Mouse (Mus musculus) forebrain, embryonic 15.5 days (tissue): ENCODE data around the gene Srbd1. TPM values are rescaled to one million over a fixed set of nuclear protein-coding genes. Genes with fewer than 3 reads are reported as not detected.

Experiments used
- ATAC-seq: fragments of 200-750 bp; cut with Nextera tagmentation; replicated peaks from 2 replicates; pipeline ENCODE4 v1.8.0; 2017; ENCODE audit warnings: mild to moderate bottlenecking, moderate TSS enrichment, moderate library complexity
- H3K27ac ChIP-seq: fragments of 300-500 bp; sonication (generic); replicated peaks from 2 replicates; pipeline ENCODE4 v1.5.1; 2015; ENCODE audit warnings: mild to moderate bottlenecking, inconsistent platforms
- H3K27me3 ChIP-seq: fragments of 300-500 bp; sonication (generic); 2 replicates; pipeline ENCODE4 v1.6.1; 2015; ENCODE audit warnings: inconsistent platforms
- H3K36me3 ChIP-seq: fragments of 300-500 bp; sonication (generic); 2 replicates; pipeline ENCODE4 v1.6.1; 2015; ENCODE audit warnings: mild to moderate bottlenecking, inconsistent platforms
- H3K4me1 ChIP-seq: fragments of 300-500 bp; sonication (generic); 2 replicates; pipeline ENCODE4 v1.6.1; 2015; ENCODE audit warnings: inconsistent platforms
- H3K4me2 ChIP-seq: fragments of 300-500 bp; sonication (generic); replicated peaks from 2 replicates; pipeline ENCODE4 v1.6.1; 2015; ENCODE audit warnings: mild to moderate bottlenecking, inconsistent platforms
- H3K4me3 ChIP-seq: fragments of 300-500 bp; sonication (generic); 2 replicates; pipeline ENCODE4 v1.5.1; 2015; ENCODE audit warnings: mild to moderate bottlenecking, inconsistent platforms
- H3K9ac ChIP-seq: fragments of 300-500 bp; sonication (generic); replicated peaks from 2 replicates; pipeline ENCODE4 v1.6.1; 2015; ENCODE audit warnings: mild to moderate bottlenecking, inconsistent platforms
- H3K9me3 ChIP-seq: fragments of 300-500 bp; sonication (generic); 2 replicates; pipeline ENCODE4 v1.6.1; 2016; ENCODE audit warnings: inconsistent platforms
- WGBS: fragments of 180-500 bp; shearing (Covaris S2); methylation state at CpG from one replicate; pipeline ENCODE4 v1.1.7; 2015; ENCODE audit warnings: mixed read lengths; 5-methylcytosine and 5-hydroxymethylcytosine counted together
- polyA plus RNA-seq: library from polyadenylated mRNA; unstranded; fragments of >200 nt; fragmentation: Nextera tagmentation; extraction: Ambion mirVana; gene quantifications from 2 replicates; pipeline ENCODE4 v1.2.1, GENCODE M21; 2015

Gene Srbd1
- polyA plus RNA-seq, 1 experiment from 2014 or later = 20.5 TPM

DNA sequence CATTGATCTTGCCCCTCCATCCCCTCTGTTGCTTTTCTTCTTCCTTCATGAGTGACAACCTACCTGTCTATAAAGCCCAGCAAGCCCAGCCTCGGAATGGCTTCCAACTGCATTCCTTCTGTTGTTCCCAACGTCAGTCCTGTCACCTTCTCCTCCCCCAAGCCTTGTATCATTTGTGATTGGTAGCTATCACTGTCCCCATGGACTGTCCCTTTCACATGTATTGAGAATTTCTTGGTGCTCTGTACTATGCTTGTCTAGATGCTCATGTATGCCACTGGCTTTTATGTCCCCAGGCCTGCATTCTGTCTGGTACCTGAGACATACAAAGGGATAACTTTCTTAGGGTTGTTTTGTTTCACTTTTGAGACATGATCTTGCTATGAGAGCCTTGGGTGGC, 193.2 kb downstream of the Srbd1 start:
- no peaks in the 10 kb centered on the region for H3K9me3 ChIP-seq
- WGBS = 77% methylated on average over 2 of the region's 2 CpGs
- no peak overlapping the region for H3K4me3 ChIP-seq
- no peak overlapping the region for H3K27ac ChIP-seq
- no peak for ATAC-seq
- no peak overlapping the region for H3K4me2 ChIP-seq
- no peak overlapping the region for H3K9ac ChIP-seq
- peaks cover 18% of the 10 kb centered on the region for H3K4me1 ChIP-seq
- H3K27me3 ChIP-seq = no peaks in the 10 kb centered on the region
- no peaks in the 10 kb centered on the region for H3K36me3 ChIP-seq

DNA sequence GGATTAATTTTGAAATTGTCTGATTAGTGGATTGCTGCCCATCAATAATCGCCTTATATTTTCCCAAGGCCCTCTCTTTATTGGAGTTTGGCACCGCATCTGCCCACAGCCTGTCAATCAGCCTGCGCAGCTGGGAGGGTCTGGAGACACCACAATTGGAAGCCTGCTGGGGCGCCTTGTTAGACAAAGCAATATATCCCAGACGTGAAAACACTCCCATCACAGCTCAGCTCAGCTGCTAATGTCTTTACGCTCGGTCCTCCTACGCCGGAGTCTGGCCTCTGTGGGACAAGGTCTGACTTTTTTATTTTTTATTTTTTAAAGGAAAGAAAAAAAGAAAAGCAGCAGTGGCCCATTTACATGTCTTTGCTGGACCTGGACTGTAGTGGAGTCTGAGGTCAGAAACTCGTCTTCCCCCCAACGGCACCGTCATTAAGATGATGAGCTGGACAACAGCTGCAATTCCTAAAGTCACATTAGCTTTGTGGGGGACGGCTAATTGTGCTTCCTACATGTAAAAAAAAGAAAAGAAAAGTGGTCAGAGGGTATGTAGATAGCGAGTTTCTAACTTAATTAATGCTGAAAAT, 195.0 kb downstream of the Srbd1 start:
- Histone ChIP-seq H3K9ac (0 out of 2 replicates have a peak overlapping the region, but pooled peaks have one; percentile 7), H3K4me1 (peaks cover 18% of the 10 kb centered on the region), H3K4me3 (no peak overlapping the region), H3K27me3 (no peaks in the 10 kb centered on the region), H3K9me3 (no peaks in the 10 kb centered on the region), H3K4me2 (no peak overlapping the region), H3K36me3 (no peaks in the 10 kb centered on the region), H3K27ac (peak overlapping the region; percentile 28; the same call in 1 of the 2 replicates)
- ATAC-seq = peak; percentile 84
- WGBS = 11% methylated on average over 14 of the region's 14 CpGs

GRCm38 (mm10) chr17:85948911-85949909, 195.8 kb downstream of the Srbd1 start:
- H3K27me3 ChIP-seq = no peaks in the 10 kb centered on the region
- H3K4me3 ChIP-seq = no peak overlapping the region
- no peaks in the 10 kb centered on the region for H3K36me3 ChIP-seq
- 0 out of 2 replicates have a peak overlapping the region, but pooled peaks have one; percentile 28 for H3K27ac ChIP-seq
- no peak overlapping the region for H3K9ac ChIP-seq
- H3K4me2 ChIP-seq = no peak overlapping the region
- peaks cover 18% of the 10 kb centered on the region for H3K4me1 ChIP-seq
- WGBS = 43% methylated on average over 11 of the region's 11 CpGs
- ATAC-seq = peak; percentile 72
- no peaks in the 10 kb centered on the region for H3K9me3 ChIP-seq

- ATAC-seq = no peak
- Histone ChIP-seq H3K4me2 (no peak overlapping the region), H3K27me3 (no peaks in the 10 kb centered on the region), H3K36me3 (no peaks in the 10 kb centered on the region), H3K27ac (no peak overlapping the region), H3K9ac (no peak overlapping the region), H3K4me1 (peaks cover 15% of the 10 kb centered on the region), H3K4me3 (no peak overlapping the region), H3K9me3 (no peaks in the 10 kb centered on the region)
- 85% methylated on average over 4 of the region's 4 CpGs for WGBS
These were observed 200.2 kb downstream of the Srbd1 start for GRCm38 (mm10) chr17:85944726-85945125.

GRCm38 (mm10) chr17:85943994-85944640, 200.9 kb downstream of the Srbd1 start:
- Histone ChIP-seq H3K9ac (no peak overlapping the region), H3K36me3 (no peaks in the 10 kb centered on the region)

DNA sequence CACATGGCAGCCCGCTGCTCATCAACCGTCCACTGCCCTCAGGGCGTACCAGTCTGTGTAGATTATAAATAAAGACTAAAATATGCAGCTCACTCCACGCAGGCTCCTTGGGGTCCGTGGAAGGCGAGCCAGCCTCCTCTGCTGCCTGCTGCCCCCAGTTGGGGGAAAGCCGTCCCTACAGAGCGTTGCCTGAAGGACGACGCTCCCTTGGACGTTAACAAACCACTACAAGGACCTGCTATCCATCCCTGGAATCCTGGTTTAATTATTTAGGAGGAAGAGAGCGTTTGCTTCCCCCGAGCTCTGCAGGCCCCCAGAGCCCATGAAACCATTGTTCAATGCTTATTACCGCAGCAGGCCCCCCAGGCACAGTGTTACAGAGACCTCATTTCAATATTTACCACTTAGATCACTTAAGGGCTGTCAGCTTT, 201.4 kb downstream of the Srbd1 start:
- ATAC-seq = no peak
- no peaks in the 10 kb centered on the region for H3K27me3 ChIP-seq
- H3K9ac ChIP-seq = no peak overlapping the region
- no peak overlapping the region for H3K27ac ChIP-seq
- no peak overlapping the region for H3K4me3 ChIP-seq
- no peaks in the 10 kb centered on the region for H3K36me3 ChIP-seq
- no peaks in the 10 kb centered on the region for H3K9me3 ChIP-seq
- H3K4me1 ChIP-seq = peaks cover 6% of the 10 kb centered on the region
- no peak overlapping the region for H3K4me2 ChIP-seq
- 34% methylated on average over 14 of the region's 14 CpGs for WGBS

More at GRCm38 (mm10) chr17:85943994-85944640, 200.9 kb downstream of the Srbd1 start:
- no peaks in the 10 kb centered on the region for H3K9me3 ChIP-seq
- ATAC-seq = no peak
- H3K4me2 ChIP-seq = no peak overlapping the region
- WGBS = 74% methylated on average over 12 of the region's 12 CpGs
- no peak overlapping the region for H3K4me3 ChIP-seq
- H3K4me1 ChIP-seq = peaks cover 9% of the 10 kb centered on the region
- no peaks in the 10 kb centered on the region for H3K27me3 ChIP-seq
- H3K27ac ChIP-seq = no peak overlapping the region

GRCm38 (mm10) chr17:85943071-85943470, 201.9 kb downstream of the Srbd1 start:
- Histone ChIP-seq H3K27me3 (no peaks in the 10 kb centered on the region), H3K9ac (no peak overlapping the region), H3K4me2 (no peak overlapping the region), H3K36me3 (no peaks in the 10 kb centered on the region), H3K4me3 (no peak overlapping the region), H3K9me3 (no peaks in the 10 kb centered on the region), H3K4me1 (peaks cover 6% of the 10 kb centered on the region), H3K27ac (no peak overlapping the region)
- no peak for ATAC-seq
- 85% methylated on average over 5 of the region's 5 CpGs for WGBS

- H3K4me3 ChIP-seq = no peak overlapping the region
- no peak overlapping the region for H3K9ac ChIP-seq
- H3K9me3 ChIP-seq = no peaks in the 10 kb centered on the region
- ATAC-seq = no peak
- H3K4me1 ChIP-seq = peaks cover 6% of the 10 kb centered on the region
- H3K4me2 ChIP-seq = no peak overlapping the region
- no peaks in the 10 kb centered on the region for H3K36me3 ChIP-seq
- no peaks in the 10 kb centered on the region for H3K27me3 ChIP-seq
- 96% methylated on average over 5 of the region's 5 CpGs for WGBS
- no peak overlapping the region for H3K27ac ChIP-seq
These were observed 202.9 kb downstream of the Srbd1 start for GRCm38 (mm10) chr17:85942123-85942522.

GRCm38 (mm10) chr17:85941141-85941738, 203.7 kb downstream of the Srbd1 start:
- Histone ChIP-seq H3K27ac (no peak overlapping the region), H3K36me3 (no peaks in the 10 kb centered on the region), H3K27me3 (no peaks in the 10 kb centered on the region), H3K4me2 (no peak overlapping the region), H3K9me3 (no peaks in the 10 kb centered on the region), H3K4me3 (no peak overlapping the region), H3K4me1 (peaks cover 6% of the 10 kb centered on the region), H3K9ac (no peak overlapping the region)
- 89% methylated on average over 8 of the region's 8 CpGs for WGBS
- no peak for ATAC-seq

DNA sequence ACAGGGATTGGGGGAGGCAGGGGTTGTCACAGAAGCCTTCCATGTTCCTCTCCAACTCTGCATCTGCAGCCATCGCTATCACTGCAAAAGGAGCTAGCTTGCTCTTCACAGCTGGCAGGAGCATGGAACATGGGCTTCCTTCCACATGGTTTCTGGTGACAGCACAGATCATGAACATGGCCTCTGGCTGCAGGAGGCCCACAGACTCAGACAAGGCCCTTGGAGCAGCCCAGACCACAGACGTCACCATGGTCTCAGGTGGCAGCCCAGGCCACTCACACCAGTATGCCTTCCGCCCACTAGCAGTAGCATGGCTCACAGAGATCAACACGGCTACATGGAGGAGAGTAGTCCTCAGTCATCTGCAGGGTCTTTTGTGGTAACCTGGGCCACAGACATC, 207.8 kb downstream of the Srbd1 start:
- Histone ChIP-seq H3K4me2 (no peak overlapping the region), H3K9me3 (no peaks in the 10 kb centered on the region), H3K27me3 (no peaks in the 10 kb centered on the region), H3K27ac (no peak overlapping the region), H3K4me3 (no peak overlapping the region), H3K4me1 (peaks cover 6% of the 10 kb centered on the region), H3K9ac (no peak overlapping the region), H3K36me3 (no peaks in the 10 kb centered on the region)
- no peak for ATAC-seq
- 97% methylated on average over 4 of the region's 4 CpGs for WGBS

GRCm38 (mm10) chr17:85935268-85935667, 209.7 kb downstream of the Srbd1 start:
- 49% methylated on average over 10 of the region's 10 CpGs for WGBS

More at GRCm38 (mm10) chr17:85935268-85935667, 209.7 kb downstream of the Srbd1 start:
- Histone ChIP-seq H3K4me1 (peaks cover 6% of the 10 kb centered on the region), H3K4me2 (no peak overlapping the region), H3K9me3 (no peaks in the 10 kb centered on the region), H3K9ac (no peak overlapping the region), H3K27me3 (no peaks in the 10 kb centered on the region), H3K4me3 (no peak overlapping the region), H3K27ac (no peak overlapping the region), H3K36me3 (no peaks in the 10 kb centered on the region)
- no peak for ATAC-seq
